Mouse (Mus musculus): ENCODE measurements at regions not wholly inside any gene's neighbourhood (a gene's known extent, or its start where the extent isn't known, plus 50 kb on each side); places are given as distances from the start of the nearest gene placed in this dataset.

- DNase-seq (ENCODE audit: low spot score), result no peak
Observed at GRCm38 (mm10) chr6:33117877-33118276, 57.8 kb upstream of the Chchd3 start.

- DNase-seq (ENCODE audit: low spot score), result no peak
Observed at GRCm38 (mm10) chr6:33120581-33120980, 60.5 kb upstream of the Chchd3 start.

- peak; percentile 81 for DNase-seq (ENCODE audit: low spot score)
Observed at GRCm38 (mm10) chr6:33126574-33126973, 66.5 kb upstream of the Chchd3 start.

- DNase-seq (ENCODE audit: low spot score), result no peak
Observed at GRCm38 (mm10) chr6:33136906-33137305, 76.8 kb upstream of the Chchd3 start.

- DNase-seq (ENCODE audit: low spot score), result peak; percentile 10
Observed at GRCm38 (mm10) chr6:33137823-33138222, 77.8 kb upstream of the Chchd3 start.

GRCm38 (mm10) chr6:33166479-33166878 lies 82.4 kb upstream of the Exoc4 start:
- no peak for DNase-seq (ENCODE audit: low spot score)

- no peak for DNase-seq (ENCODE audit: low spot score)
Observed at GRCm38 (mm10) chr6:33173606-33174005, 75.3 kb upstream of the Exoc4 start.

GRCm38 (mm10) chr6:33174616-33175015 lies 74.3 kb upstream of the Exoc4 start:
- no peak for DNase-seq (ENCODE audit: low spot score)

- no peak for DNase-seq (ENCODE audit: low spot score)
Observed at GRCm38 (mm10) chr6:33189521-33190246, 59.2 kb upstream of the Exoc4 start.

GRCm38 (mm10) chr6:33193823-33194222 lies 55.1 kb upstream of the Exoc4 start:
- no peak for DNase-seq (ENCODE audit: low spot score)
